Comparison of ENCODE assay signal across 21 mouse cellular contexts in the genomic region with DNA sequence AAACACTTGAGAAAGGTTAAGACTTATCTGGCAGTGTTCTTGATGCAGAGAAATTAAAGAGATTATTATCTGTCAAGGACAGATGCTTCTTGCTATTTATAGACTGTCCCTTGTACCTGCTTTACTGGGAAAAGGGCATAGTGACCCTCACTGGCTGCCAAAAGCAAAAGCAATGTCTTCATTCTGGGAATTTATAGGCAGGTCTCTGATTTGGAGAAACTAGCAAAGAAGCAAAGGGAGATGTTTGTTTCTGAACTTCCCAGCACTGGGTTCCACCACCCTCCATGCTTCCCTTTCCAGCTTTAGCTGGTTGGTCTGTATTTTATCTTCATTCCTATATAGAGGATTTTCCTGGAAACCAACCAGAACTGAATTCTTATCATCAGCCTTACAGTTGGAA.
DNase-seq lines count a peak whose midpoint lies in the region; ATAC-seq lines count a peak whose summit lies in the region.
"Had no signal": no experiment of that assay in that cellular context is flagged by ENCODE, and none has a peak within 500 bp of the region (broad histone marks: within the 10 kb centered on the region; RNA-seq: fewer than 3 reads in every experiment).

No protein-coding gene starts in this region.

- no peaks in the 10 kb centered on the region for H3K27me3 ChIP-seq in heart, embryonic 15.5 days
- H3K27me3 ChIP-seq: CH12.LX; forebrain, embryonic 13.5 days; hindbrain, embryonic 13.5 days; intestine, embryonic 15.5 days; Patski had no signal

- DNase-seq in adrenal gland, adult 8-10 months = peak; percentile 32
- no peak for DNase-seq in adrenal gland, adult 18-20 months (ENCODE audit: low spot score in 2 of 2)
- peak; percentile 7 to 38 for DNase-seq in cerebellum, postnatal 14 days
- DNase-seq in cerebellum, adult 8-10 months = no peak
- no peak for DNase-seq in heart, adult 8-10 months (ENCODE audit: low spot score)
- peak; percentile 43 for DNase-seq in skeletal muscle tissue, adult 2 months (ENCODE audit: low read depth, low spot score)
- no peak for DNase-seq in thymus, adult 18-20 months
- DNase-seq: cerebellum, adult 11 months; cerebellum, postnatal 36 days; forebrain, postnatal 0 days; heart, postnatal 14 days; kidney, adult 18-20 months; kidney, postnatal 10 days had no signal

- H3K27ac ChIP-seq in heart, embryonic 15.5 days = 0 out of 2 replicates have a peak overlapping the region, but pooled peaks have one; percentile 6
- H3K27ac ChIP-seq: embryonic facial prominence, embryonic 10.5 days; forebrain, embryonic 13.5 days; hindbrain, embryonic 13.5 days; intestine, embryonic 15.5 days had no signal

- no peaks in the 10 kb centered on the region for H3K36me3 ChIP-seq in heart, embryonic 15.5 days
- H3K36me3 ChIP-seq: embryonic facial prominence, embryonic 10.5 days; intestine, embryonic 15.5 days had no signal

- H3K9me3 ChIP-seq in heart, embryonic 15.5 days (replicated peaks) = no peaks in the 10 kb centered on the region
- H3K9me3 ChIP-seq: embryonic facial prominence, embryonic 10.5 days; forebrain, embryonic 13.5 days; hindbrain, embryonic 13.5 days; intestine, embryonic 15.5 days had no signal

- no peak overlapping the region for H3K4me2 ChIP-seq in heart, embryonic 15.5 days
- H3K4me2 ChIP-seq: forebrain, embryonic 13.5 days; hindbrain, embryonic 13.5 days; intestine, embryonic 15.5 days had no signal

- ATAC-seq in heart, embryonic 15.5 days (replicated peaks; ENCODE audit: insufficient number of reproducible peaks, insufficient read depth, low FRiP score, low read depth) = no peak
- ATAC-seq: activated CD4-positive, CD25-positive, alpha-beta regulatory T cell, adult 4 months; forebrain, embryonic 13.5 days; forebrain, postnatal 0 days; intestine, embryonic 15.5 days; Patski had no signal

- no peak overlapping the region for H3K4me3 ChIP-seq in heart, embryonic 15.5 days
- H3K4me3 ChIP-seq: embryonic facial prominence, embryonic 10.5 days; forebrain, embryonic 13.5 days; hindbrain, embryonic 13.5 days; intestine, embryonic 15.5 days had no signal

- peaks cover 9% of the 10 kb centered on the region for H3K4me1 ChIP-seq in heart, embryonic 15.5 days (replicated peaks)
- H3K4me1 ChIP-seq: embryonic facial prominence, embryonic 10.5 days; forebrain, embryonic 13.5 days; hindbrain, embryonic 13.5 days; intestine, embryonic 15.5 days had no signal

- no peak overlapping the region for H3K9ac ChIP-seq in heart, embryonic 15.5 days
- H3K9ac ChIP-seq: forebrain, embryonic 13.5 days; forebrain, postnatal 0 days; hindbrain, embryonic 13.5 days; intestine, embryonic 15.5 days had no signal

Comparison
In these comparisons a context has a peak if more than half of its experiments do, and no peak if none do; other contexts are left out.
1. DNase-seq: peak in adrenal gland, adult 8-10 months (single experiment), cerebellum, postnatal 14 days (2 of 2) and skeletal muscle tissue, adult 2 months (single experiment); none in adrenal gland, adult 18-20 months (0 of 2), cerebellum, adult 8-10 months (single experiment), heart, adult 8-10 months (single experiment) and thymus, adult 18-20 months (0 of 2).